In the genomic region with DNA sequence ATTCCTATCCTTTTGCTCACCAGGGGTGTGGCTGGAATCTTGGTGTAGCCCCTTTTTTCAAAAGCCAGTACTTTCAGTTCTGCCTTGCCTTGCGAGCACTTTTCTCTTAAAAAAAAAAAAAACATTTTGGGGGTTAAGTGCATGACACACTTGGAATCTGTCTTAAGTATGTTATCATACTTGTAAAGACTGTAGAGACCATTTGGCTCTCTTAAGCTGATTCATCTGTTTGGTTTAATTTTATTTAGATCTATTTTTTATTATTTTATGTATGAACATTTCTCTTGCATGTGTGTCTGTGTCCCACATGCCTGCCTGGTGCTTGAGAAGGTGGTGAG, we compare ENCODE assay signal across 7 mouse cellular contexts. TPM values are rescaled to one million over a fixed set of nuclear protein-coding genes. Genes with fewer than 3 reads are reported as not detected.
DNase-seq lines count a peak whose midpoint lies in the region; ATAC-seq and TF ChIP-seq lines count a peak whose summit lies in the region.

No protein-coding gene starts in this region.

- no peak overlapping the region; the same call in 1 of the 2 replicates for H3K9ac ChIP-seq in embryonic facial prominence, embryonic 15.5 days
- peak overlapping the region; percentile 61; the same call in 1 of the 2 replicates for H3K9ac ChIP-seq in limb, embryonic 14.5 days (ENCODE audit: low read depth, low read length, severe bottlenecking)
- peak overlapping the region; percentile 70 for H3K9ac ChIP-seq in stomach, postnatal 0 days (ENCODE audit: low read length)

- H3K27ac ChIP-seq in spleen, adult 2 months (ENCODE audit: insufficient read depth, low read length), result peak overlapping the region; percentile 94
- H3K27ac ChIP-seq in embryonic facial prominence, embryonic 15.5 days (replicated peaks), result peak overlapping the region; percentile 82; the same call in 1 of the 2 replicates
- peak overlapping the region; percentile 58; the same call in 1 of the 2 replicates for H3K27ac ChIP-seq in limb, embryonic 14.5 days (replicated peaks; ENCODE audit: low read depth, low read length)
- H3K27ac ChIP-seq in stomach, postnatal 0 days (replicated peaks), result peak overlapping the region; percentile 87

- TF ChIP-seq POLR2A in spleen, adult 2 months (IDR thresholded peaks at IDR 0.05; ENCODE audit: low read depth, low read length), result no peak
- TF ChIP-seq POLR2A in limb, embryonic 14.5 days (IDR thresholded peaks at IDR 0.05; ENCODE audit: borderline replicate concordance, extremely low read depth, insufficient read depth, insufficient read length), result no peak

- no peaks in the 10 kb centered on the region for H3K36me3 ChIP-seq in spleen, adult 2 months (ENCODE audit: control insufficient read depth, insufficient read depth, low read length)
- no peaks in the 10 kb centered on the region for H3K36me3 ChIP-seq in embryonic facial prominence, embryonic 15.5 days
- H3K36me3 ChIP-seq in limb, embryonic 14.5 days (ENCODE audit: control insufficient read depth, insufficient read depth, low read length), result no peaks in the 10 kb centered on the region
- no peaks in the 10 kb centered on the region for H3K36me3 ChIP-seq in stomach, postnatal 0 days (ENCODE audit: control insufficient read depth, insufficient read depth, low read length)

- no peaks in the 10 kb centered on the region; the same call in 1 of the 2 replicates for H3K4me1 ChIP-seq in spleen, adult 2 months (ENCODE audit: control insufficient read depth, insufficient read depth, insufficient read length)
- no peaks in the 10 kb centered on the region for H3K4me1 ChIP-seq in embryonic facial prominence, embryonic 15.5 days
- H3K4me1 ChIP-seq in limb, embryonic 14.5 days (ENCODE audit: control insufficient read depth, insufficient read depth, low read length), result no peaks in the 10 kb centered on the region
- H3K4me1 ChIP-seq in stomach, postnatal 0 days (replicated peaks; ENCODE audit: control insufficient read depth, insufficient read depth), result no peaks in the 10 kb centered on the region

- no peak; the same call in 1 of the 2 replicates for ATAC-seq in embryonic facial prominence, embryonic 15.5 days (ENCODE audit: insufficient number of reproducible peaks, low FRiP score, low TSS enrichment, low read depth)
- no peak for ATAC-seq in limb, embryonic 14.5 days (ENCODE audit: low FRiP score, low read depth)
- ATAC-seq in stomach, postnatal 0 days (ENCODE audit: low FRiP score, low TSS enrichment), result no peak; the same call in 1 of the 2 replicates

- no peak for TF ChIP-seq EP300 in stomach, postnatal 0 days (optimal IDR thresholded peaks at IDR 0.05)

- TF ChIP-seq CTCF in spleen, adult 2 months (IDR thresholded peaks at IDR 0.05; ENCODE audit: extremely low read depth, insufficient read depth, insufficient read length, insufficient replicate concordance), result no peak
- TF ChIP-seq CTCF in stomach, postnatal 0 days (IDR thresholded peaks at IDR 0.05; ENCODE audit: low read depth), result no peak

- peak overlapping the region; percentile 43 for H3K4me2 ChIP-seq in embryonic facial prominence, embryonic 15.5 days (replicated peaks)
- peak overlapping the region; percentile 47 for H3K4me2 ChIP-seq in limb, embryonic 14.5 days (replicated peaks; ENCODE audit: low read depth, low read length, severe bottlenecking)
- peak overlapping the region; percentile 51 for H3K4me2 ChIP-seq in stomach, postnatal 0 days (replicated peaks; ENCODE audit: low read depth)

- WGBS in spleen, adult 2 months, result 54% methylated on average over 1 of the region's 1 CpGs
- WGBS in embryonic facial prominence, embryonic 15.5 days, result 23% methylated on average over 1 of the region's 1 CpGs
- WGBS in limb, embryonic 14.5 days, result 45% methylated on average over 1 of the region's 1 CpGs
- WGBS in stomach, postnatal 0 days, result 40% methylated on average over 1 of the region's 1 CpGs

- no peak for DNase-seq in spleen, adult 2 months (ENCODE audit: low read depth in 1 of 2, low spot score in 2 of 2)
- no peak for DNase-seq in spleen, adult 18-20 months
- no peak for DNase-seq in limb, embryonic 14.5 days (ENCODE audit: low spot score)
- DNase-seq in stomach, postnatal 0 days (ENCODE audit: low spot score), result no peak
- DNase-seq in layer of hippocampus, postnatal 25 days (ENCODE audit: extremely low spot score in 1 of 2, low spot score in 1 of 2), result no peak
- no peak for DNase-seq in cerebellum, postnatal 36 days

- H3K27me3 ChIP-seq in spleen, adult 2 months (ENCODE audit: control insufficient read depth, insufficient read depth, low read length), result no peaks in the 10 kb centered on the region
- no peaks in the 10 kb centered on the region for H3K27me3 ChIP-seq in embryonic facial prominence, embryonic 15.5 days
- no peaks in the 10 kb centered on the region for H3K27me3 ChIP-seq in limb, embryonic 14.5 days (ENCODE audit: control insufficient read depth, insufficient read depth, low read length)
- H3K27me3 ChIP-seq in stomach, postnatal 0 days (ENCODE audit: control insufficient read depth, insufficient read depth, low read length), result no peaks in the 10 kb centered on the region

- H3K9me3 ChIP-seq in embryonic facial prominence, embryonic 15.5 days (replicated peaks), result no peaks in the 10 kb centered on the region
- H3K9me3 ChIP-seq in limb, embryonic 14.5 days (ENCODE audit: control insufficient read depth, low read length), result no peaks in the 10 kb centered on the region
- H3K9me3 ChIP-seq in stomach, postnatal 0 days (ENCODE audit: control insufficient read depth, low read length), result no peaks in the 10 kb centered on the region

- H3K4me3 ChIP-seq in spleen, adult 2 months (ENCODE audit: extremely low read depth, insufficient read depth, insufficient read length), result peak overlapping the region; percentile 82
- peak overlapping the region; percentile 57 for H3K4me3 ChIP-seq in embryonic facial prominence, embryonic 15.5 days (replicated peaks)
- peak overlapping the region; percentile 50 for H3K4me3 ChIP-seq in limb, embryonic 14.5 days (replicated peaks; ENCODE audit: low read length)
- peak overlapping the region; percentile 54 for H3K4me3 ChIP-seq in stomach, postnatal 0 days (ENCODE audit: low read depth, low read length)

RNA-seq across cellular contexts. Expression of a gene that starts 0.6 kb away (rescaled TPM):
- polyA plus RNA-seq in spleen, adult 2 months (2012; rRNA removed), result 6.3 and 6.9 TPM in 2 replicates
- polyA plus RNA-seq in embryonic facial prominence, embryonic 15.5 days (2015; fragmentation: Nextera tagmentation; extraction: Ambion mirVana), result 44.5 and 52.3 TPM in 2 replicates
- polyA plus RNA-seq in limb, embryonic 14.5 days (2012; rRNA removed), result 24.1 and 26.5 TPM in 2 replicates
- polyA plus RNA-seq in limb, embryonic 14.5 days (2014; fragmentation: Nextera tagmentation; extraction: Ambion mirVana), result 53.0 and 55.0 TPM in 2 replicates
- polyA plus RNA-seq in stomach, postnatal 0 days (2015; fragmentation: Nextera tagmentation; extraction: Ambion mirVana), result 32.8 and 34.3 TPM in 2 replicates
- 10 to 100 TPM; 19.2 to 20.0 TPM for total RNA-seq in layer of hippocampus, postnatal 25 days (2021)

RNA-seq across cellular contexts. Expression of a gene that starts 46.6 kb away (rescaled TPM):
- polyA plus RNA-seq in spleen, adult 2 months (2012; rRNA removed), result 35.3 and 39.7 TPM in 2 replicates
- polyA plus RNA-seq in embryonic facial prominence, embryonic 15.5 days (2015; fragmentation: Nextera tagmentation; extraction: Ambion mirVana), result 163 and 169 TPM in 2 replicates
- 60.7 and 77.5 TPM in 2 replicates for polyA plus RNA-seq in limb, embryonic 14.5 days (2012; rRNA removed)
- 160 and 163 TPM in 2 replicates for polyA plus RNA-seq in limb, embryonic 14.5 days (2014; fragmentation: Nextera tagmentation; extraction: Ambion mirVana)
- 206 and 219 TPM in 2 replicates for polyA plus RNA-seq in stomach, postnatal 0 days (2015; fragmentation: Nextera tagmentation; extraction: Ambion mirVana)
- 10 to 100 TPM; 57.6 to 79.1 TPM for total RNA-seq in layer of hippocampus, postnatal 25 days (2021)
